Mouse (Mus musculus): ENCODE results near the gene Pcnx3. TPM values are rescaled to one million over a fixed set of nuclear protein-coding genes. Genes with fewer than 3 reads are reported as not detected.

The Pcnx3 gene
- total and polyA plus RNA-seq, 3 experiments = 7.1 to 34.5 (median 28.6) TPM

GRCm38 (mm10) chr19:5625311-5625710, 63.4 kb downstream of the Pcnx3 start:
- dilution Hi-C loops (cut with MboI; ENCODE audit: extremely low pct_ligation_motif_present, extremely low pct_unique_long_range_greater_than_20kb, low sequenced_read_pairs) (no loop called here), in situ Hi-C loops (cut with MboI; ENCODE audit: low pct_ligation_motif_present, low pct_unique_long_range_greater_than_20kb, low sequenced_read_pairs) (no loop called here)
- H3K4me3 ChIP-seq (replicated peaks in 1 of 3; ENCODE audit: low read depth in 2 of 3, low read length in 2 of 3, poor library complexity in 1 of 3) = no peak overlapping the region
- H3K27ac ChIP-seq (ENCODE audit: insufficient read depth, low read depth) = no peak overlapping the region
- H3K9me3 ChIP-seq (replicated peaks; ENCODE audit: low read length) = peaks cover 4% of the 10 kb centered on the region
- no peak for DNase-seq (ENCODE audit: extremely low read depth)
- no peaks in the 10 kb centered on the region for H3K27me3 ChIP-seq (replicated peaks)
- no peak overlapping the region for H3K4me2 ChIP-seq (ENCODE audit: insufficient read depth, low read depth, poor library complexity, severe bottlenecking)
- no peaks in the 10 kb centered on the region for H3K79me2 ChIP-seq (replicated peaks; ENCODE audit: control insufficient read depth, extremely low read depth, insufficient read depth, poor library complexity, severe bottlenecking)
- H3K4me1 ChIP-seq (ENCODE audit: control insufficient read depth in 1 of 2, insufficient read depth in 2 of 2) = peaks cover 0 to 4% of the 10 kb centered on the region in 2 experiments; a peak in 1 of 4 replicates
- no peak overlapping the region for H3K9ac ChIP-seq (ENCODE audit: insufficient read depth, low read depth)
- TF ChIP-seq MAZ (IDR thresholded peaks at IDR 0.05; ENCODE audit: low read depth, low read length) = no peak
- no peak for TF ChIP-seq CTCF (conservative IDR thresholded peaks at IDR 0.05 in 1 of 2, IDR thresholded peaks at IDR 0.05 in 1 of 2; ENCODE audit: low read depth in 2 of 2, low read length in 2 of 2)
- no peak for TF ChIP-seq NELFE (IDR thresholded peaks at IDR 0.05; ENCODE audit: low read depth, low read length)
- H3K36me3 ChIP-seq (replicated peaks in 1 of 2; ENCODE audit: control insufficient read depth in 1 of 2, insufficient read depth in 1 of 2, low read length in 1 of 2) = no peaks in the 10 kb centered on the region

GRCm38 (mm10) chr19:5621884-5622283, 66.8 kb downstream of the Pcnx3 start:
- Histone ChIP-seq H3K4me3 (replicated peaks in 1 of 3; ENCODE audit: low read depth in 2 of 3, low read length in 2 of 3, poor library complexity in 1 of 3) (no peak overlapping the region), H3K4me2 (ENCODE audit: insufficient read depth, low read depth, poor library complexity, severe bottlenecking) (no peak overlapping the region), H3K4me1 (ENCODE audit: control insufficient read depth in 1 of 2, insufficient read depth in 2 of 2) (peaks cover 0 to 4% of the 10 kb centered on the region in 2 experiments; a peak in 1 of 4 replicates), H3K36me3 (replicated peaks in 1 of 2; ENCODE audit: control insufficient read depth in 1 of 2, insufficient read depth in 1 of 2, low read length in 1 of 2) (no peaks in the 10 kb centered on the region), H3K27me3 (replicated peaks) (no peaks in the 10 kb centered on the region), H3K9ac (ENCODE audit: insufficient read depth, low read depth) (no peak overlapping the region), H3K27ac (ENCODE audit: insufficient read depth, low read depth) (no peak overlapping the region), H3K79me2 (replicated peaks; ENCODE audit: control insufficient read depth, extremely low read depth, insufficient read depth, poor library complexity, severe bottlenecking) (no peaks in the 10 kb centered on the region), H3K9me3 (replicated peaks; ENCODE audit: low read length) (no peaks in the 10 kb centered on the region)
- no peak for DNase-seq (ENCODE audit: extremely low read depth)
- in situ Hi-C loops (cut with MboI; ENCODE audit: low pct_ligation_motif_present, low pct_unique_long_range_greater_than_20kb, low sequenced_read_pairs) (no loop called here), dilution Hi-C loops (cut with MboI; ENCODE audit: extremely low pct_ligation_motif_present, extremely low pct_unique_long_range_greater_than_20kb, low sequenced_read_pairs) (no loop called here)
- TF ChIP-seq NRF1 (IDR thresholded peaks at IDR 0.05; ENCODE audit: low read depth, low read length) (no peak), USF1 (IDR thresholded peaks at IDR 0.05; ENCODE audit: low read depth, low read length) (no peak), USF2 (conservative IDR thresholded peaks at IDR 0.05; ENCODE audit: low read depth, low read length) (no peak), KAT2A (IDR thresholded peaks at IDR 0.05; ENCODE audit: insufficient replicate concordance, low read length) (no peak), ZKSCAN1 (IDR thresholded peaks at IDR 0.05; ENCODE audit: borderline replicate concordance, low read depth, low read length) (no peak), MYC (IDR thresholded peaks at IDR 0.05; ENCODE audit: low read depth, low read length) (no peak), MXI1 (IDR thresholded peaks at IDR 0.05; ENCODE audit: low read depth, low read length) (no peak), TCF12 (IDR thresholded peaks at IDR 0.05; ENCODE audit: low read depth, low read length) (no peak), MAFK (IDR thresholded peaks at IDR 0.05; ENCODE audit: insufficient replicate concordance, low read length) (no peak), IRF4 (IDR thresholded peaks at IDR 0.05; ENCODE audit: low read depth, low read length) (no peak), MEF2A (IDR thresholded peaks at IDR 0.05; ENCODE audit: borderline replicate concordance, low read depth, low read length) (no peak), SIN3A (IDR thresholded peaks at IDR 0.05; ENCODE audit: low read length) (no peak), JUND (conservative IDR thresholded peaks at IDR 0.05; ENCODE audit: low read depth, low read length) (no peak), MAZ (IDR thresholded peaks at IDR 0.05; ENCODE audit: low read depth, low read length) (no peak), E2F4 (IDR thresholded peaks at IDR 0.05; ENCODE audit: insufficient replicate concordance, low read depth, low read length) (no peak), ELF1 (IDR thresholded peaks at IDR 0.05; ENCODE audit: low read depth, low read length) (no peak), CTCF (conservative IDR thresholded peaks at IDR 0.05 in 1 of 2, IDR thresholded peaks at IDR 0.05 in 1 of 2; ENCODE audit: low read depth in 2 of 2, low read length in 2 of 2) (no peak), EP300 (IDR thresholded peaks at IDR 0.05; ENCODE audit: low read length) (no peak)
